Mouse (Mus musculus) spleen, postnatal 4 days (tissue): ENCODE measurements at regions not wholly inside any gene's neighbourhood (a gene's known extent, or its start where the extent isn't known, plus 50 kb on each side); places are given as distances from the start of the nearest gene placed in this dataset.

Source experiments
- DNase-seq, 2 experiments: peaks; one replicate each; pipeline ENCODE4 v3.0.0; 2022; ENCODE audit warnings: low spot score in 2 of 2

DNA sequence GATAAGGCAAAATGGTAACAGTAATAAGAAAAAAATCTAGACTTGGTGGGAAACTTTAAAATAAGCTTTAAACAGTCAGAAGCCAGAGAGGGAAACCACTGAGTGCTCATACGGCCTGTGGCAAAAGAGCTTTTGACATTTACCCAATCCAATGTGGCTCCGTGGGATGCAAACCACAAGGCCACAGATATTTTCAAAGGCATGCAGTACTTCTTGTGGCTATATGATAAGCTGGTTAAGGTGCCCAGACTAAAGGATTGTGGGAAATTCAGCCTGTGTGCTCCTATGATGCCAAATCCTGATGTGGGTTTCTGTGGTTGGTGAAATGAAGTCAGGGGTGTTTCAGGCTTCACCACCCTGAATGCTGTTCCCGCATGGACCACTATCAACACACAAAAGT, 355.8 kb downstream of the Sorl1 start:
- no peak for DNase-seq

DNA sequence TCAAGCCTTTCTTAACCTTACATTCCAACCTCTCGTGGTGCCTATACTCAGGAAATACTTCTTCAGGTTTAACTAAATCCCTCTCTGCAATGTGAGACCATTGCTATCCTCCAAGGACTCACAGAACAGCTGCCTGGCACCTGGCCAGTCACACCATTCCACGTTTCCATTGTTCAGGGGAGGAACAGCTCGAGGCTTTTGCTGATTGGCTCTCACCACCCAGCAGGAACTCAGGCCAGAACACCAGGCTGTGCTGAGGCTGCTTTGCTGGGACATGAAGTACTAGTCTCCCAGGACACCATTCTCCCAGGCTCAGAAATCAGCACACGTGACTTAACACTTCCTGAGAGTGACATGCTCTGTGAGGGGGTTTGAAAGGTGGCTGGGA, 357.6 kb downstream of the Sorl1 start:
- DNase-seq, result no peak

DNA sequence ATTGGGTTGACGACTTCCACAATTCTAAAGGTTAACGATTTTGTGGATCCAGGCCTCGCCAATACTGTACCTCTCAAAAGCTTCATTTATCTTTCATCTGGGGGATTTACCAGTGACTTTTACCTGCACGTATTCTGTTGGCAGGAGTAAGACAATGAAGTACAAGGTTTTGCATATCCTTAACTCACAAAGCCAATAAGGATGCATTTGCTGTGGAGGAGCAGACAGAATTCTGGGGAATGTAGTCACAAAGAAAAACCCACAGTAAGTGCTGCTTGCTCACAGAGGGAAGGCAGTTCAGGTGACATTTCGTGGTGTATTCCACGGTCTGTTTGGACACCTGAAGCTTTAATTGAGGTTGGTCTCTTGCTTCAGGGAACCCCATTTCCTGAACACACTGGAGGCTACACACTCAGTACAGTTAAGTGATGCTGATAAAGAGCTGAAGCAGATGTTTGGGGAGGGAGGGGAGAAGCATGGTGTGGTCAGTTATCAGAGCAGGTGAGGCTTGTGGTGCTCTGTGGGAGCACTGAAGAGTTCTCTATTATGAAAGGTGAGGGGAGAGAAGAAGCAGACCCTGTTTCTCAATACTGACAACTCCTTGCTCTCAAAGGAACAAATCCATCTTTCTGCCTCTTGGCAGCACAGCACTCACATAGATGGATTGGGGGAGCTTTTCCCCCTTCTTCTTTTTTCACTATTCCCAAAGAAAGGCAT, 358.1 kb downstream of the Sorl1 start:
- DNase-seq, result no peak

DNA sequence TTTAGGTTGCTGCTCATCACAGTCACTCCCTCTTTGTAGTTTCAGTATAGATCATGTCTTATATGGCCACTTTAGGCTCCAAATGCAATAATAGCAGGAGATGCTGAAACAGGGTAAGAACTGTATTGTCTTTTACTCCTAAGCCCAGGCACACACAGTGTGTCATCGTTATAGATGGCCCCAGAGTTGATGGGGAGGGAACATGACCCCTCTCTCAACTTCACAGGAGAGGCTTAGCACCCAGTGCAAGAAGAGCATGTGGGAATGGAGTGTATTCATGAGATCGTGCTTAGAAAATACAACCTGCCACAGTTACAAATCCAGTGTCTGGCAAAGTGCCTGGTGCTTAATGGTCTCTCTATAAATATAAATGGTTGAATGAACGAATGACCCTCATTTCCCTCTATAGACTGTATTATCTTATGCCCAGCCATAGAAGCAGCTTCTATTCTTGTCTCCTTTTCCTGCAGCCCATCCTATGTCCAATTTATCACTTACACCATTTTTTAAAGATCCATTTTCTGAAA, 363.0 kb downstream of the Sorl1 start:
- no peak for DNase-seq

DNA sequence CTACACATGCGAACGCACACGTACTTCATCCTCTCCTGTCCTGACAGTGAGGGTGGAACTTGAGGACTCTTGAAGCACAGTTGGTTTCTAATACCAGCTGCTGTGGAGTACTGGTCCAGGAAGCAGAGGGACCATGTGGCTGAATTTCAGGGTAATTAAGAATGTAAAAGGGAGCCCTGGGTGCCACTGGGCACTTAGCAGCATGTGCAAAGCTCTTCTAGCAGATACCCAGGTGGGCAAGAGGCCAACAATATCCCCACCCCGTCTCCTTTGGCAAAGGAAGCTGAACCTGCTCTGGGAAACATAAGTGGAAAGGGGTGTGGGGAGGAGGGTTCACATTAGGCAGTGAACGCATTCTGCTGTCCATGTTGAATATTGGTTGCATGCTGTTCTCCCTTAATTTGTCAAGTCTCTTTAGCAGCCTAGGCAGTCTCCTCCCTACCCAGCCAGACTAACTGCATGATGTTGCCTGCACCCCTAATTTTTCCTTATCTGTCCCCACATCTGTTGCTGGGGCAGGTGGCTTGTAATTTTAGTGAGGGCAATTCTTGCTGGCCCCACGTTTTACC, 369.6 kb downstream of the Sorl1 start:
- DNase-seq, result no peak

DNA sequence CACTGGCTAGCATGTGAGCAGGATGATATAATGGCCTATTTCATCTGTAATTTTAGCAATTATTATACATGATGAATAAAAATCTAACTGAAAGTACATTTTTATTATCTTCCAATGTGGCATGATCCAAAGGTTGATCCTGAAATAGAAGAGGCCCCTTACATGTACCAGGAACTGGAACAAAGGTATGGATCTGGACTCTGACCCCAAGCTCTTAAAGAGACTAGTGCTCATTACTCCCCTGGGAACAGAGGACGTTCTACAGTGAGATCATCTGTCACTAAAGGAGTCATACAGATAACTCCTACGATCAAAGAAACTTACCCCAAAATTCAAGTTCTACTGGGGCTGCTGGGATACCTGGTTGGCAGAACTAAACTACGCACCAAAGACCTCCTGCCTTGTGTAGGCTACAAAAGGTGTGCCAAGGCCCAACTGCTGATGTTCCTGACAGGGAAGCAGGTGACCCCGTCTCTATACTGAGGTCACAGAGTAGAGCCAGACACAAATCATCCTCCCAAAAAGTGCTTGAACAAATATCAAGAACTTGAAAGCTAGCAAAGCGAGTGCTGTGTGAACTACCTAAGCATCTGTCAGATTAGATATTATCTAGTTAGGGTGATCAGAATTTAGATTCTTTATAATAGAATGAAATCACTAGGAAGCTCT, 378.0 kb downstream of the Sorl1 start:
- DNase-seq, result no peak

DNA sequence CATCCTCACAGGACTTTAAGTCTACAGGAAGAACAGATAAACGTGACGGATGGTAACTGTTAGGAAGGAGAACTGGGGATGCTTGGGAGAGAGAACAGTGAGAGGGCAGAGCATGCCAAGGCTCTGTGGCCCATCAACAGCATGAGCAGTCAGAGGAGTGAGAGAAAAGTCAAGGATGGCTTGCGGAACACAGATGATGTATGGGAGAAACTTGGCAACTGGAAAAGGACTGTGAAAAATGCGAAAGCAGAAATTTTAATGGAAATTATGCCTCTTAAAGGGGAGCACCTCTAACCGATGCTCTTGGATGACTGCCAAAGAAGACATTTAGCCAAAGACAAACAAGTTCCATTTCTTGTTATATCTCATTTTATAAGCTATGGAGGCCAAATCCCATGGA, 382.6 kb downstream of the Sorl1 start:
- no peak for DNase-seq

DNA sequence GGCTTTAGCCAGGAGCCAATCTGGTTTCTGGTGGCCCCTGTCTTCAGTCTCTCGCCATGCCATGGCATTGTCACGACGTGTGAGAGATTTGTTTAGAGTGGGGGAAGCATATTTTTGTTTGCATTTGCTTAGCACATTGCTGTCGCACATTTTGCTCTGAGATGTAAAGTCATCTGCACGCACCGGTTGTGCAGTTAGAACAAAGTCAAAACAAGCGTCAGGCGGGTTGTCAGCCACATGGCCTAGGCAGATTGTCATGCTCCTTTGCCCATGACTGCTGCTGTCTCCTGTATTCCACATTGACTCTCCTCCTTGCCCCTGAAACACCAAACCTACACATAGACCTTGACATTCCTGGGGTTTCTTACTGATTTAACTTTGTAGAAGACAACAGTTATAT, 383.6 kb downstream of the Sorl1 start:
- DNase-seq, result no peak

DNA sequence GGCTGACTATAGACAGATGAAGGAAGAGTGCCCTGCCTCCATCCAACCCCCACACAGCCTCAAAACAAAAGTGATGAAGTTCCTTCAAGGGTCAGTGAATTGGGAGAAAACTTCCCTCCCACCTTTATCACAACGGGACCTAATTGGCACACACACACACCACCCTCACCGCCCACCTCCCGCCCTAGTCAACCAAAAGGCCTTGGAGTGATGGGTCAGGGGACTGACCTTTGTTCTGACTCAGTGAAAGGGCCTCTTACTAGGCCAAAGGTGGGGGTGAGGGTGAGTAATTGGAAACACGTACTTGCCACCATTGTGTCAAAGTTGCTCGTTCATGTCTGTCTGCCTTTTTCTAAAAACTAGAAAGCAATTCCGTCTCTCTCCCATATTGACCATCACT, 386.4 kb downstream of the Sorl1 start:
- no peak for DNase-seq

DNA sequence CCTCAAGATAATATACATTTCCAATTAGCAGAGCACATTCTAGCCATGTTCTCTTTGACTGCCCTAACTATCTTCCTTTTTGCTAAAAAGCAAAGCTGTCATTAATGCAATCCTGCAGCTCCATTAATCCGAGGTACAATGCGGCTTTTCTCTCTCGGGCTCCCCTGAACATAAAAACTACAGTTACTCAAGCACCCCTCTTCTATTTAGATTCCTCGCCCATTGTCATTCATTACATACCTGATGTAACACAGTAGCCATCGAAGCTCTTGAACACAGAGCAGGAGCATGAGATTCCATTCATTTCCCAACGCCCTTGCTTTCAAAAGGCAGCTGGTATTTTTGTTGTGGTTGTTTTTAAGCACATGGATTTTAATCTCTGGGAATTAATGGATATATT, 387.2 kb downstream of the Sorl1 start:
- DNase-seq, result no peak

DNA sequence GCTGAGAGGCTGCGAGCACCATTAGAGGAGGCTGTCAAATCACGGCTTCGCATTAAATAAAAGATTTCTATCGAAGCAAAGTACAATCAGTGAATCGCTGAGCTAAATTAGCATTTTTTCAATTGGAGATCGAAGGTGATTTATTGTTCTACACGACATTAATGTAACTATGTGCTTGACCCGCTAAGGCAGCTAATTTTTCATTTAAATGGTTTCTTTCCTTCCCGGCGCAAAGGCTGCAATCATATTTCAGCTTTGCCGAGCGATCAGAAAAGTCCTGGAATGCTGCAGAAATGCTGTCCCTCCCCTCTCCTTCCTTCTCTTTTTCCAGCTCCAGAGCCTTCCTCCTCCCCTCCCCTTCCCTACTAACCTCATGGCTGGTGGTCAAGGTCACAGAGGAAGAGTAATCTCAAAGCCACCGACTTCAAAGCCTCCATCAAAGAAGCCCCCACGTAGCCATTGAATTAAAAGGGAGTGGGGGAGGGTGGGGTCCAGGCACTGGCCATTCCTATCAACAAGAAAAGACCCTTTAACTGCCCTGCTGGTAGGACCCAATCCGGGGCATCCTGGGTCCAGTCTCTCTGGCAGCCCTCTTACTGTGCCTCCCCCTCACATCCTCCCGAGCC, 387.8 kb downstream of the Sorl1 start:
- DNase-seq, result no peak

DNA sequence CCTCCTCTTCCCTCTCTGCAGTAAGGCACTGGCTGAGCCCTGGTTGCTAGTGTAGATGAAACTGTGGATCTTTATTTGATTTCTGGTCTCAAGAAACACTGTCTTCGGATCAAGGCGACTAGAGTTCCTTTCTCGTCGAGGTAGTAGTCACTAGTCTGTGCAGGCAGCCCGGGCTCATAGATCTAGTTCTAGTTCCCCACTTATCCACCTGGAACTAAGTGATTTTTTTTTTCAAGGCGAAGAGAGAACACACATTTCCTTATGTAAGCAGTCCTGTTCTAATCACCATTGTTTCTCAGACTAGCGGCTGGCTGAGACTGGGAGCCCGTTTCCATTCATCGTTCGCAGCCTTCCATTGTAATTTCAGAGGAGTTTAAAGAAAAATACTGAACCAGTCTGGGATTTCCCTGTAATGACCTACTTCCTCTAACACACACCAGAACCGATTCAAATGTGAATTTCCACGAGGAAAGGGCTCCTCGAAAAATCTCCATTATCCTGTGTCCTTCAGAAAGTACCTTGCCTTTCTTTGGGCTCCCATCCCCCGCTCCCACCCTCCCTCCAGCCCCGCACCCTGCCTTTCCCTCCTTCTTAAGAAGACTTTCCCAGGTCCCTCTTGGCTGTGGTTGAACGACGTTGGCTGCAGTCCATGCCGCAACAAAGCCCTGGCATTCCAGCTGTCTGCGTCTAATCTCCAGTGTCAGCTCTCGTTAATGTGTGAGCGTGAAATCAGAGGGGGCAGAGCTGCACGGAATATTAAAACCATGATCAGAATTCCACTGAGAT, 388.5 kb downstream of the Sorl1 start:
- DNase-seq, result no peak

DNA sequence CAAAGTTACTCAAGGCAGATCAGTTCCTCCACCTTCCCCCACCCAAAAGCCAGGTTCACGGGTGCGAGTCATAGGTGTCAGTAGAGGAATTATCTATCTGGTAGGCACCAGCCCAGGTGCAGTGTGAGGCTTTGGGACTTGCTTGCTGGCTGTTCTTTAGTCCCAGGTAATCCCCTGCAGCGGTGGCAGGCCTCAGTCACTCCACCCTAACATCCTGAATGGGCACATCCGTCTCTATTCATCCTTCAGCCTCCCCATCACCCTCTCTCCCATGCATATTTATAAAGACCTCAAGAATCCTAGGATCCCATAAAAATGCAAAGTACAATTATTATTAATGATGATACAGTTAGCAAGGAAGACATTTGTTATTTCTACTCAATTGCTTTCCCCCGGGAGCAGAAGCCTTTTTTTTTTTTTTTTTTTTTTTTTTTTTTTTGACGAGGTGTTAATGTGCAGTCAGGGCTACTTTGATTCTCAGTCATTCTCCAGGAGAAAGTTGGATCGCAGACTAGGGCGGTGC, 389.1 kb downstream of the Sorl1 start:
- DNase-seq, result no peak

DNA sequence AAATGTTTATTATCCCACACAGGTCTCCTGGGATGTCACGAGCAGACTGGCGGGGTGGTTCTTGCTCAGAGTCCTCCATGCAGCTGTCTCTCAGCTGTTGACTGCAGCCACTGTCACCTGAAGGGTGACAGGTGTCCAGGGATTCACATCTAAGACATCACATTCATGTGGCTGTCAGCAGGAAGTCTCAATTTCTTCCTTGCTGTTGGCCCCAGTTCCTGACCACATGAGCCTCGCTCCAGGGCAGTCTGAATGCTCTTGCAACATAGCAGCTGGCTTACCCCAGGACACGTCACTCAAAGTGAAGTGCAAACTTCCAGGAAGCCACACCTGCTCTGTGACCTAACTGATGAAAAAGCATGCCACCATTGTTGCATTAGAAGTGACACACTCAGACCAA, 402.5 kb downstream of the Sorl1 start:
- DNase-seq, result no peak

DNA sequence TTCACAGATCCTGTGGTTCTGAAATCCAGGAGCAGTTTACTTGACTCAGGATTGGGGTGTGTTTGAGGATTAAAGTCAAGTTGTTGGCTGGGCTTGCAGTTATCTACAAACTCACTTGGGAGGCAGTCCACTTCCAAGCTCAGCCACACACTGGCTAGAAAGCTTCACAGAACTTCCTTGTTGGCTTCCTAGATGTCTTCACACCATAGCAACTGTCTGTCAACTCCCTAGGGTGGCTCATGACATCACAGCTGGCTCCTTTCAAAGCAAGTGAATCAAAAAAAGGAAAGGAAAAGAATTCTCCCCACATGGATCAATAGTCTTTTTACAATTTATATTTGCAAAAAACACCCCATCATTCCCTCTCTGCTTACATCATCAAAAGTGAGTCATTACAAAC, 408.9 kb downstream of the Sorl1 start:
- DNase-seq, result no peak

DNA sequence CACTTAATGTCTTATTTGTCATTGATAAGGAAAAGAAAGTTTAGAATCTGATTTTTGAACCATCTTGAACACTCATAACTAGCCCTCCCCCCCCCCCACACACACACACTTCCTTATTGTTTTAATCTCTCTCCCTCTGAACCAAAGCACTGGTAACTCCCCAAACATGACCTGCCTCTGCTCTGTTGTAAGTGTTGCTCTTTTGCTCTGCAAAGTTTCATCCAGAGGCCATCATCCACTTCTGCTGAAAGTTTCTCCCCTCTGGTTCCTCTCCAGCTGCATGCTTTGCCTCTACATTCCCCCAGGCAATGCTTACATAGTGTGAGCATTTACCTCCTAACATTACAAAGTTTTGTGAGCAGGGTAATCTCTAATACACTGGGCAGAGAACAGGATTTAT, 418.1 kb downstream of the Sorl1 start:
- no peak for DNase-seq

DNA sequence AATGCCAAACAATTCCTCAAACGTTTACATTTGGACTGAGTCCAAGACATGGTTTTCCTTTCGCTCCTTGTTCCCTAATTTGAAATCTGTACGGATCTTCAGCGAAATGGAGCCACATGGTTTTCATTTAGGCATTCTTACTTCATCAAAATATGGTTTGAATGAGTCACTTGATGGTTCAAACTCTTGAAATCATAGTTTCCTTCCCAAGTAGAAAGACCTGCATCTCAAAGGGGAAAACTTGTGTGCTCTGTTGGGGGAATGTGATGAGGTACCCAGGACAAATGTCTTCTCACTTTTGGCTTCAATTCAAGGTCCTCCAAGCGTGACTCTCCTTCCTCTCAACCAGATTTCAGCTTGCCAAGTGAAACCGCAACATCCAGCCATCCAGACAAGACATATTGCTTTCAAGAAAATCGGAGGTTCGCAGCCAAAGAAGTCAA, 418.6 kb downstream of the Sorl1 start:
- DNase-seq, result no peak

DNA sequence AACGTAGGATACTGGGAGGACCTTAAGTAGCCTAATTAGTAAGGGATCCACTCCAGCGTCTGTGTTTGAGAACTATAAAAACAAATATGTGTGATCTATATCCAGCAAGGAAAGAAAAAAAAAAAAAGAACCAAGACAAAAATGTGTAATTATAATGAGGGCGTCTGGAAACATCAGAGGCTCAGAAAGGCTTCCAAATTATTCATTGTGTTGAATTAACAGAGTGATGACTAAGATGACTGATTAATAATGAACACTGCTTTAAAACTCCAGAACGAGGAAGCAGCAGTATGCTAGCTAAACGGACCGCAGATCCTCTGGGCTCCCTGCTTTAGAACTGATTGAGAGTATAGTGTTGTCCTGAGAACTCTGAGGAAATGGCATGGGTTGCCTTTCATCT, 421.0 kb downstream of the Sorl1 start:
- no peak for DNase-seq

DNA sequence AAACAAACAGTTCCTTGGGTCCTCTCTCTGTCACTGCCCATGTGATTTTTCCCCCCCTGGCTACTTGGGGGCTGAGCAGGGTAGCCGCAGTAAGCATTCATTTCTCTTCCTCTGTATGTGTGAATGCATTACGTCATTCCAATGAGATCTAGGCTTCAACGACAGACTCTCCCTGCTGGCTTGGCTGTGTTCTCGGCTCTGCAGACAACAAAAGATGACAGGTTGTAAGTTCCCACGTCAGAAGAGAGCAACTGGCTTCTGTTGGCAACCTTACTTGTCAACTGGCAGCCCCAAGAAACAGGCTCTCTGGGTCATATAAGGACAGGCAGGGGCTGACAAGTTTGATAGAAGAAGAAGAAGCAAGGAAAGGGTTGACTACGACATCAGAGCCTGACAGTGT, 423.4 kb downstream of the Sorl1 start:
- DNase-seq, result no peak

DNA sequence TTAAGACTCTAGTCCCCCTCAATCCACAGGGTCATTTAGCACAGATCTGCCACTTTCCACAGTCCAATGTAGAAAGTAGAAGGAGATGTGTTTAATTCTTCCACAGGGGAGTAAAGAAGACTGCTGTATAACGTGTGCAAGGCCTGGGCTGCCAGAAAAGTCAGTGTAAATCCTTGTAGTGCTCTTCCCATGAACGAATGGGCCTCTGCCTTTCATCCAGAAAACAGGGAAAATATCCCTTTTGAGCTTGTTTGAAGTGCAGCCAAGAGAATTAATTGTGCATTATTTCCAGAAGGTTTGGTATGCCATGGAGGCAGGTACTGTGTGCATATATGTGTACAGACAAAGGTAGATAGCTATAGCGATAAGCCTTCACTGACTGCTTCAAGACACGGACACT, 425.1 kb downstream of the Sorl1 start:
- DNase-seq, result no peak

DNA sequence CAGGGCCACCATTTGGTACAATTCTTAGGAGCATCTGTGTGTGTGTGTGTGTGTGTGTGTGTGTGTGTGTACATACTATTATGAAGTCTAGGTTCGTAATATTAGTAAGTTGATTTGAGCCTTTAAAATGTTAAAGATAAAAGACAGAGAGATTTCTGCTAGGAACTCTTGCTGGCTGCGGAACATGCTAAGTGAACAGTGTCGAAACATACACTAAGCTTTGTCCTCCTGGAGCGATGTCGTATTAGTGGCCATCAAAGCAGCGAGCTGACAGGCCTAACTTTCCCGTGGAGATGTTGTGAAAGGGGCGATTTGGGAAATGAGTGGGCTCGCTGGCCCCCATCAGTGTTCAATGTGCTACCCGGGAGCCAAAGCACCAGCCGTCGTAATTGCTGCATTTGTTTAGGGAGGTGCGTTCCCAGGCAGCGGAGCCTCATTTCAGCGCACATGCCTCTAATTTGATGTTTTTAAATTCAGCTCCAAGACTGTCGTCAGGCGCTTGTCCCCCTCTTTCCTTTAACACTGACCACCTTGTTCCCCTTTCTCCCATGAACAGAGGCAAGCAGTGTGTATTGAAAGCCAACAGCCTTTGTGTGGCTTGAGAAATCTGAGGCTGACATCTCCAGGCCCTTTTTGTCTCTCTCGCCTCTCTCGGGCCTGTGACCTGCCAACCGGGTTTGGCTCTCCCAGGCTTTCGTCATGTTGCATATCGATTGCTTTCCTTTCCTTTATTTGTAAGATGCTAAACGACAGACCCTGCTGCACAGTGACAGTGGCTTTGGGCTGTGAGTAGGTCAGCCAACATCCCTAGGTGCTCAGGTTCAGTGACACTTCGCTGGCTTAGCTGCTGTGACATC, 426.3 kb downstream of the Sorl1 start:
- DNase-seq, result no peak
